Mouse (Mus musculus): ENCODE measurements around the gene Olfr672. TPM values are rescaled to one million over a fixed set of nuclear protein-coding genes. Genes with fewer than 3 reads are reported as not detected.
"Not testable (repeated sequence)": the region's sequence is repeated elsewhere in the genome, so short reads cannot be mapped to it uniquely, and the experiment has no call there.

Gene Olfr672
- polyA plus RNA-seq (2011; ENCODE audit: insufficient read length, low read depth, missing spikeins) = not detected in 2 replicates

DNA sequence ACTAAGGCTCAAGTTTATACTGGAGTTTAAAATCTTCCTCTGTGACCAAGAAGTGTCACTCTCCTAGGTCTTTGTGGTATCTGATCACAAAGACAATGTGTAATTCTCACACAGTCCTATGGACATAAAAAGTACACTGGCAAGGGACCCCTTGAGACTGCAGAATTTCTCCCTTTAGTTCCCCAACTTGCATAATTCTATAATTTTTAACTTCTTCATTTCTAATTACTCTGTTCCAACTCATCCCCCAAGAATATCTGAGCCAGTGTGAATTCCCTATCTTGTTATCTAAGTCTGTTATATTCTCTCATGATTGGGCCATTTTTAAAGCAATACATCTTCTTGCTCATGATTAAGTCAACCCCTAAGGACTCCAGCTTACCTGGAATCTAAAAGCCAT is at the start of gene Olfr672:
Olfr672 (minus strand) TSS at position 101 of the 400 bp plus-strand sequence.
- H3K27ac ChIP-seq (ENCODE audit: insufficient read depth, low read length) = no peak within 1 kb of the TSS
- no peaks in the 10 kb centered on the region for H3K4me1 ChIP-seq (ENCODE audit: control insufficient read depth, insufficient read depth, low read length)
- H3K4me3 ChIP-seq (ENCODE audit: insufficient read depth, low read length) = no peak within 1 kb of the TSS
- no peak for TF ChIP-seq POLR2A (IDR thresholded peaks at IDR 0.05; ENCODE audit: low read depth, low read length)
- no peak for TF ChIP-seq CTCF (IDR thresholded peaks at IDR 0.05; ENCODE audit: borderline replicate concordance, insufficient read depth, low read length)

DNA sequence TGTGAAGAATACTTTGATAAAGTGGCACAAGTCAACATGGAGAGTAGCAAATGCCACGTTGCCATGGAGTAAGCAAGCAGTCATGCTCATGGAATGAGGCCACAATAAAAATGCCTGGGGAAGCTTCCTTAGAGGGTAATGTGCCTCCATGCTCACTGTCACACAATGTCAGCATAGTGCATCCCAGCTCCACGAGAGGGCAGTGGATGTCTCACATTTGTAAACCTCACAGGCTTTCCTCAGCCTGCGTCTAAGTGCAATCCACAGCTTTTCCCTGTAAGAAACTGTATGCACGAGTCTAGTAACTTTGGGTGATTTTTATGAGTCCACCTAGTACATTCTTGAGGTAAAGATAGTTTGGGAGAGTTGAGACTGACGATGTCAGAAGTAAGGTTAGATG is 32.0 kb upstream of the Olfr672 start:
- H3K27ac ChIP-seq (ENCODE audit: insufficient read depth, low read length); H3K4me1 ChIP-seq (ENCODE audit: control insufficient read depth, insufficient read depth, low read length); H3K4me3 ChIP-seq (ENCODE audit: insufficient read depth, low read length): not testable (repeated sequence)

GRCm38 (mm10) chr7:105032398-105032797 is 30.6 kb upstream of the Olfr672 start, which contains the start of gene Olfr676:
Gene Olfr676 (plus strand): TSS chr7:105032698.
- H3K4me1 ChIP-seq (ENCODE audit: control insufficient read depth, insufficient read depth, low read length) = no peaks in the 10 kb centered on the region
- no peak within 1 kb of the TSS for H3K4me3 ChIP-seq (ENCODE audit: insufficient read depth, low read length)
- TF ChIP-seq CTCF (IDR thresholded peaks at IDR 0.05; ENCODE audit: borderline replicate concordance, insufficient read depth, low read length) (no peak), POLR2A (IDR thresholded peaks at IDR 0.05; ENCODE audit: low read depth, low read length) (no peak)
- H3K27ac ChIP-seq (ENCODE audit: insufficient read depth, low read length) = no peak within 1 kb of the TSS

DNA sequence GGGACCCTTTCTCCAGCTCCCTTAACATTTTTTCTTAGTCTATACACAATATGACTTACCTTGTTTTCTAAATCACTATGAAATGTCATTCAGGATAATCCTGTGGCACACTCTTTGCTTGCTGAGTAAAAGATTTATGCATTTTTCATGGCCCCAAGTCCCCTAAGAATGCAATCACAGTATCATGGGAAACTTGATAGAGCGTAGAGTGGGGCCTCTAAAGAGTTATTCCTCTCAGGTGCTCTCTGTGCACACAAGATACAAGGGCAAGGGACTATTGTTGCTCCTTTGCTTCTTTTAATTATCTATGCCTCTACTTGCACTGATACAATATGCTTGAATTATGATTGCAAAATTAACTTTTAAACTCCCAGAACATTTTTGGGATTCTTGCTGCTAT is 26.5 kb upstream of the Olfr672 start, which contains the start of gene Olfr675:
Olfr675 (minus strand) TSS at position 101 of the 400 bp plus-strand sequence.
- H3K27ac ChIP-seq (ENCODE audit: insufficient read depth, low read length) = no peak within 1 kb of the TSS
- no peak for TF ChIP-seq POLR2A (IDR thresholded peaks at IDR 0.05; ENCODE audit: low read depth, low read length)
- no peak for TF ChIP-seq CTCF (IDR thresholded peaks at IDR 0.05; ENCODE audit: borderline replicate concordance, insufficient read depth, low read length)
- no peak within 1 kb of the TSS for H3K4me3 ChIP-seq (ENCODE audit: insufficient read depth, low read length)
- no peaks in the 10 kb centered on the region for H3K4me1 ChIP-seq (ENCODE audit: control insufficient read depth, insufficient read depth, low read length)

DNA sequence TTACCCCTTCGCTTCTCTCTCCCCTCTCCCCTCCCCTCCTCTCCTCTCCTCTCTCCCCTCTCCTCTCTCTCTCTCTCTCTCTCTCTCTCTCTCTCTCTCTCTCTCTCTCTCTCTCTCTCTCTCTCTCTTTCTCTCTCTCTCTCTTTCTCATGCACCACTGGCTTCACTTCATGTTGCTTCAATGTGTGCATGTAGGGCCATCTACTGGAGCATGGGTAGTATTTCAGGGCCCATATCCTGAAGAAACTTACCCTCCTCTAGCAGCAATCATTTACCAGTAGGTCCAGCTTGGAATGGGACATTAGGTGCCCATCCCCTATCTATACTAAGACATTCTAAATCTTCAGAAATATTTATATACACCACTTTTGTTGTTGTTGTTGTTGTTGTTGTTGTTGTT is 20.7 kb upstream of the Olfr672 start:
- TF ChIP-seq CTCF (IDR thresholded peaks at IDR 0.05; ENCODE audit: borderline replicate concordance, insufficient read depth, low read length) (no peak), POLR2A (IDR thresholded peaks at IDR 0.05; ENCODE audit: low read depth, low read length) (no peak)
- no peak overlapping the region for H3K4me3 ChIP-seq (ENCODE audit: insufficient read depth, low read length)
- H3K27ac ChIP-seq (ENCODE audit: insufficient read depth, low read length) = no peak overlapping the region
- H3K4me1 ChIP-seq (ENCODE audit: control insufficient read depth, insufficient read depth, low read length) = no peaks in the 10 kb centered on the region

DNA sequence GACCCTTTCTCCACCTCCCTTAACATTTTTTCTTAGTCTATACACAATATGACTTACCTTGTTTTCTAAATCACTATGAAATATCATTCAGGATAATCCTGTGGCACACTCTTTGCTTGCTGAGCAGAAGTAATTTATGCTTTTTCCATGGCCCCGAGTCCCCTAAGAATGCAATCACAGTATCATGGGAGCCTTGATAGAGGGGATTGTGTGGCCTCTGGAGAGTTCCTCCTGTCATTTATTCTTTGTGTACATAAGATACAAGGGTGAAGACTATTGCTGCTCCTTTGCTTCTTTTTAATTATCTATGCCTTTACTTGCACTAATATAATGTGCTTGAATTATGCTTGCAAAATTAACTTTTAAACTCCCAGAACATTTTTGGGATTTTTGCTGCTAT is 22.8 kb downstream of the Olfr672 start, which contains the start of gene Olfr671:
Olfr671 (minus strand) TSS at position 101 of the 400 bp plus-strand sequence.
- Histone ChIP-seq H3K4me1 (ENCODE audit: control insufficient read depth, insufficient read depth, low read length) (no peaks in the 10 kb centered on the region), H3K4me3 (ENCODE audit: insufficient read depth, low read length) (no peak within 1 kb of the TSS), H3K27ac (ENCODE audit: insufficient read depth, low read length) (no peak within 1 kb of the TSS)
- TF ChIP-seq CTCF (IDR thresholded peaks at IDR 0.05; ENCODE audit: borderline replicate concordance, insufficient read depth, low read length) (no peak), POLR2A (IDR thresholded peaks at IDR 0.05; ENCODE audit: low read depth, low read length) (no peak)

DNA sequence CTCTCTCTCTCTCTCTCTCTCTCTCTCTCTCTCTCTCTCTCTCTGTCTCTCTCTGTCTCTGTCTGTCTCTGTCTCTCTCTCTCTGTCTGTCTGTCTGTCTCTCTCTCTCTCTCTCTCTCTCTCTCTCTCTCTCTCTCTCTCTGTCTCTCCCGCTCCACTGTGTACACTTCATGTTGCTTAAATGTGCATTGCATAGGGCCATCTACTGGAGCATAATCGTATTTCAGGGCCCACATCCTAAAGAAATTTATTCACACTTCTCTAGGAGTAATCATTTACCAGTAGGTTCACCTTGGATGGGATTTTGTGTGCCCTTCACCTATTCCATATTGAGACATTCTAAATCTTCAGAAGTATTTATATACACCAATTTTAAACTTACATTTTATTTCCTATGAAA is 29.3 kb downstream of the Olfr672 start:
- not testable (repeated sequence) for H3K4me3 ChIP-seq (ENCODE audit: insufficient read depth, low read length); H3K27ac ChIP-seq (ENCODE audit: insufficient read depth, low read length); H3K4me1 ChIP-seq (ENCODE audit: control insufficient read depth, insufficient read depth, low read length)

GRCm38 (mm10) chr7:104962520-104962919 is 39.3 kb downstream of the Olfr672 start, which contains the start of gene Olfr670:
Gene Olfr670 (minus strand): TSS chr7:104962620.
- Histone ChIP-seq H3K27ac (ENCODE audit: insufficient read depth, low read length) (no peak within 1 kb of the TSS), H3K4me3 (ENCODE audit: insufficient read depth, low read length) (no peak within 1 kb of the TSS)
- TF ChIP-seq POLR2A (IDR thresholded peaks at IDR 0.05; ENCODE audit: low read depth, low read length) (no peak), CTCF (IDR thresholded peaks at IDR 0.05; ENCODE audit: borderline replicate concordance, insufficient read depth, low read length) (no peak)

DNA sequence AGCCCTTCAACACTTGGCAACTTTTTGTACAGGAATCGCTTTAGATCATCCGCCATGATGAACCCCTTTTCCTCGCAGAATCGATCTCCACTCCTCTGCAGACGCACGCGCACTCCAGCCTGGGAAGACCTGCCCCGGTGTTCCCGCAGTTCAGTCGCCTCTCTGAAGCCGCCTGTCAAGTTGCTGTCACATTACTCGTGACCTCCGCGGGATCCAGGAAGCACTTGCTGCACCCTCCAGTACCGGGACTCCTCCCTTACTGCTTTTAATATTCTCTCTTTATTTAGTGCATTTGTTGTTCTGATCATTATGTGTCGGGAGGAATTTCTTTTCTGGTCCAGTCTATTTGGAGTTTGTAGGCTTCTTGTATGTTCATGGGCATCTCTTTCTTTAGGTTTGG is 51.6 kb downstream of the Olfr672 start:
- not testable (repeated sequence) for H3K27ac ChIP-seq (ENCODE audit: insufficient read depth, low read length); H3K4me3 ChIP-seq (ENCODE audit: insufficient read depth, low read length); H3K4me1 ChIP-seq (ENCODE audit: control insufficient read depth, insufficient read depth, low read length)

More at GRCm38 (mm10) chr7:104962520-104962919, 39.3 kb downstream of the Olfr672 start, which contains the start of gene Olfr670:
- no peaks in the 10 kb centered on the region for H3K4me1 ChIP-seq (ENCODE audit: control insufficient read depth, insufficient read depth, low read length)

Other genes starting within 250 kb of the Olfr672 start
- gene Usp17le, start 224.6 kb downstream of the Olfr672 start, polyA plus RNA-seq (2011; ENCODE audit: insufficient read length, low read depth, missing spikeins) = not detected in 2 replicates
- not detected in 2 replicates for gene Usp17lb, start 159.4 kb downstream of the Olfr672 start, polyA plus RNA-seq (2011; ENCODE audit: insufficient read length, low read depth, missing spikeins)
- gene Usp17la, start 145.0 kb downstream of the Olfr672 start, polyA plus RNA-seq (2011; ENCODE audit: insufficient read length, low read depth, missing spikeins) = not detected in 2 replicates
- not detected in 2 replicates for gene Olfr665, start 124.0 kb downstream of the Olfr672 start, polyA plus RNA-seq (2011; ENCODE audit: insufficient read length, low read depth, missing spikeins)
- gene Olfr666, start 106.1 kb downstream of the Olfr672 start, polyA plus RNA-seq (2011; ENCODE audit: insufficient read length, low read depth, missing spikeins) = not detected in 2 replicates
- gene Olfr667, start 80.5 kb downstream of the Olfr672 start, polyA plus RNA-seq (2011; ENCODE audit: insufficient read length, low read depth, missing spikeins) = not detected in 2 replicates
- not detected in 2 replicates for gene Olfr668, start 74.0 kb downstream of the Olfr672 start, polyA plus RNA-seq (2011; ENCODE audit: insufficient read length, low read depth, missing spikeins)
- not detected in 2 replicates for gene Olfr669, start 67.8 kb downstream of the Olfr672 start, polyA plus RNA-seq (2011; ENCODE audit: insufficient read length, low read depth, missing spikeins)
- gene Olfr670, start 39.4 kb downstream of the Olfr672 start, polyA plus RNA-seq (2011; ENCODE audit: insufficient read length, low read depth, missing spikeins) = not detected in 2 replicates
- gene Olfr671, start 22.9 kb downstream of the Olfr672 start, polyA plus RNA-seq (2011; ENCODE audit: insufficient read length, low read depth, missing spikeins) = not detected in 2 replicates
- gene Olfr675, start 26.4 kb upstream of the Olfr672 start, polyA plus RNA-seq (2011; ENCODE audit: insufficient read length, low read depth, missing spikeins) = not detected in 2 replicates
- not detected in 2 replicates for gene Olfr676, start 30.7 kb upstream of the Olfr672 start, polyA plus RNA-seq (2011; ENCODE audit: insufficient read length, low read depth, missing spikeins)
- gene Olfr677, start 49.3 kb upstream of the Olfr672 start, polyA plus RNA-seq (2011; ENCODE audit: insufficient read length, low read depth, missing spikeins) = not detected in 2 replicates
- gene Olfr678, start 62.4 kb upstream of the Olfr672 start, polyA plus RNA-seq (2011; ENCODE audit: insufficient read length, low read depth, missing spikeins) = not detected in 2 replicates
- not detected in 2 replicates for gene Olfr679, start 79.2 kb upstream of the Olfr672 start, polyA plus RNA-seq (2011; ENCODE audit: insufficient read length, low read depth, missing spikeins)
- gene Olfr680-ps1, start 90.8 kb upstream of the Olfr672 start, polyA plus RNA-seq (2011; ENCODE audit: insufficient read length, low read depth, missing spikeins) = not detected in 2 replicates
- gene Olfr681, start 114.8 kb upstream of the Olfr672 start, polyA plus RNA-seq (2011; ENCODE audit: insufficient read length, low read depth, missing spikeins) = not detected in 2 replicates
- gene Olfr683, start 145.0 kb upstream of the Olfr672 start, polyA plus RNA-seq (2011; ENCODE audit: insufficient read length, low read depth, missing spikeins) = not detected in 2 replicates
- not detected in 2 replicates for gene Olfr684, start 161.6 kb upstream of the Olfr672 start, polyA plus RNA-seq (2011; ENCODE audit: insufficient read length, low read depth, missing spikeins)
- not detected in 2 replicates for gene Olfr685, start 184.0 kb upstream of the Olfr672 start, polyA plus RNA-seq (2011; ENCODE audit: insufficient read length, low read depth, missing spikeins)
- gene Olfr686, start 205.5 kb upstream of the Olfr672 start, polyA plus RNA-seq (2011; ENCODE audit: insufficient read length, low read depth, missing spikeins) = not detected in 2 replicates

Measured in embryonic fibroblast, embryonic 13.5 days (primary cell).